Mouse (Mus musculus) CD4-positive, CD25-positive, alpha-beta regulatory T cell, adult 2 months (primary cell): ENCODE data around the gene Cpne8.
"Not testable (repeated sequence)": the region's sequence is repeated elsewhere in the genome, so short reads cannot be mapped to it uniquely, and the experiment has no call there.

Experiments
- DNase-seq: peaks from one replicate; pipeline ENCODE4 v3.0.0-alpha.2; 2012; ENCODE audit warnings: low read depth, low spot score

The Cpne8 gene

GRCm38 (mm10) chr15:90616116-90616798 is 63.0 kb downstream of the Cpne8 start:
- DNase-seq: no peak

GRCm38 (mm10) chr15:90610767-90611166 is 68.5 kb downstream of the Cpne8 start:
- DNase-seq: not testable (repeated sequence)

- DNase-seq: no peak
Measured at GRCm38 (mm10) chr15:90609836-90610415, 69.3 kb downstream of the Cpne8 start.

- no peak for DNase-seq
Measured at GRCm38 (mm10) chr15:90608368-90608767, 70.9 kb downstream of the Cpne8 start.

- no peak for DNase-seq
Measured at GRCm38 (mm10) chr15:90607181-90607580, 72.1 kb downstream of the Cpne8 start.

- no peak for DNase-seq
Measured at GRCm38 (mm10) chr15:90603676-90604075, 75.6 kb downstream of the Cpne8 start.

GRCm38 (mm10) chr15:90597715-90598497 is 81.3 kb downstream of the Cpne8 start:
- DNase-seq: no peak

GRCm38 (mm10) chr15:90595592-90595991 is 83.6 kb downstream of the Cpne8 start:
- no peak for DNase-seq

- no peak for DNase-seq
Measured at GRCm38 (mm10) chr15:90589587-90589986, 89.6 kb downstream of the Cpne8 start.

GRCm38 (mm10) chr15:90577402-90577801 is 101.8 kb downstream of the Cpne8 start:
- DNase-seq: no peak

GRCm38 (mm10) chr15:90569246-90569645 is 110.0 kb downstream of the Cpne8 start:
- DNase-seq: no peak

GRCm38 (mm10) chr15:90568050-90568449 is 111.2 kb downstream of the Cpne8 start:
- no peak for DNase-seq

- DNase-seq: no peak
Measured at GRCm38 (mm10) chr15:90563996-90564395, 115.2 kb downstream of the Cpne8 start.

- no peak for DNase-seq
Measured at GRCm38 (mm10) chr15:90561613-90562012, 117.6 kb downstream of the Cpne8 start.

- no peak for DNase-seq
Measured at GRCm38 (mm10) chr15:90548589-90548988, 130.6 kb downstream of the Cpne8 start.

GRCm38 (mm10) chr15:90543447-90543846 is 135.8 kb downstream of the Cpne8 start:
- no peak for DNase-seq

GRCm38 (mm10) chr15:90542126-90542525 is 137.1 kb downstream of the Cpne8 start:
- no peak for DNase-seq

GRCm38 (mm10) chr15:90536311-90537202 is 142.7 kb downstream of the Cpne8 start:
- DNase-seq: no peak

- DNase-seq: no peak
Measured at GRCm38 (mm10) chr15:90535730-90536129, 143.5 kb downstream of the Cpne8 start.

- DNase-seq: no peak
Measured at GRCm38 (mm10) chr15:90512769-90513168, 166.5 kb downstream of the Cpne8 start.

- DNase-seq: no peak
Measured at GRCm38 (mm10) chr15:90497080-90497479, 182.2 kb downstream of the Cpne8 start.

GRCm38 (mm10) chr15:90491558-90491957 is 187.7 kb downstream of the Cpne8 start:
- DNase-seq: no peak
